Mouse (Mus musculus): ENCODE measurements around the gene Nme7.

Gene Nme7

GRCm38 (mm10) chr1:164436749-164437148, 132.8 kb downstream of the Nme7 start:
- DNase-seq (ENCODE audit: low read depth) = no peak

GRCm38 (mm10) chr1:164440230-164440629, 136.3 kb downstream of the Nme7 start:
- peak; percentile 86 for DNase-seq (ENCODE audit: low read depth)

- peak; percentile 54 for DNase-seq (ENCODE audit: low read depth)
Observed at GRCm38 (mm10) chr1:164440708-164441407, 136.9 kb downstream of the Nme7 start.

- no peak for DNase-seq (ENCODE audit: low read depth)
Observed at GRCm38 (mm10) chr1:164441408-164441974, 137.6 kb downstream of the Nme7 start.

- no peak for DNase-seq (ENCODE audit: low read depth)
Observed at GRCm38 (mm10) chr1:164445620-164446162, 141.8 kb downstream of the Nme7 start.

- no peak for DNase-seq (ENCODE audit: low read depth)
Observed at GRCm38 (mm10) chr1:164446535-164446934, 142.6 kb downstream of the Nme7 start.

- DNase-seq (ENCODE audit: low read depth) = no peak
Observed at GRCm38 (mm10) chr1:164447521-164447920, 143.6 kb downstream of the Nme7 start.

GRCm38 (mm10) chr1:164449626-164450025, 145.7 kb downstream of the Nme7 start:
- DNase-seq (ENCODE audit: low read depth) = no peak

GRCm38 (mm10) chr1:164450231-164450630, 146.3 kb downstream of the Nme7 start:
- DNase-seq (ENCODE audit: low read depth) = peak; percentile 69

GRCm38 (mm10) chr1:164450644-164451043, 146.7 kb downstream of the Nme7 start:
- no peak for DNase-seq (ENCODE audit: low read depth)

GRCm38 (mm10) chr1:164451346-164451745, 147.4 kb downstream of the Nme7 start:
- no peak for DNase-seq (ENCODE audit: low read depth)

- DNase-seq (ENCODE audit: low read depth) = no peak
Observed at GRCm38 (mm10) chr1:164452580-164452979, 148.7 kb downstream of the Nme7 start.

- no peak for DNase-seq (ENCODE audit: low read depth)
Observed at GRCm38 (mm10) chr1:164453146-164453545, 149.2 kb downstream of the Nme7 start.

- DNase-seq (ENCODE audit: low read depth) = peak; percentile 53
Observed at GRCm38 (mm10) chr1:164453739-164454138, 149.8 kb downstream of the Nme7 start.

GRCm38 (mm10) chr1:164454747-164455400, 151.0 kb downstream of the Nme7 start:
- no peak for DNase-seq (ENCODE audit: low read depth)

- no peak for DNase-seq (ENCODE audit: low read depth)
Observed at GRCm38 (mm10) chr1:164455614-164456013, 151.7 kb downstream of the Nme7 start.

- DNase-seq (ENCODE audit: low read depth) = no peak
Observed at GRCm38 (mm10) chr1:164456065-164456464, 152.1 kb downstream of the Nme7 start.

- no peak for DNase-seq (ENCODE audit: low read depth)
Observed at GRCm38 (mm10) chr1:164456731-164457130, 152.8 kb downstream of the Nme7 start.

- DNase-seq (ENCODE audit: low read depth) = no peak
Observed at GRCm38 (mm10) chr1:164457531-164458244, 153.8 kb downstream of the Nme7 start.

- no peak for DNase-seq (ENCODE audit: low read depth)
Observed at GRCm38 (mm10) chr1:164458245-164458613, 154.3 kb downstream of the Nme7 start, which contains the start of gene Atp1b1. Gene Atp1b1, minus strand, starts transcription at chr1:164458355.

- DNase-seq (ENCODE audit: low read depth) = no peak
Observed at GRCm38 (mm10) chr1:164458621-164459051, 154.7 kb downstream of the Nme7 start.
